Mouse (Mus musculus): ENCODE measurements around the gene Jup. TPM values are rescaled to one million over a fixed set of nuclear protein-coding genes. Genes with fewer than 3 reads are reported as not detected.

The Jup gene
- polyA plus RNA-seq, 1 experiment from 2014 or later: 26.7 TPM

DNA sequence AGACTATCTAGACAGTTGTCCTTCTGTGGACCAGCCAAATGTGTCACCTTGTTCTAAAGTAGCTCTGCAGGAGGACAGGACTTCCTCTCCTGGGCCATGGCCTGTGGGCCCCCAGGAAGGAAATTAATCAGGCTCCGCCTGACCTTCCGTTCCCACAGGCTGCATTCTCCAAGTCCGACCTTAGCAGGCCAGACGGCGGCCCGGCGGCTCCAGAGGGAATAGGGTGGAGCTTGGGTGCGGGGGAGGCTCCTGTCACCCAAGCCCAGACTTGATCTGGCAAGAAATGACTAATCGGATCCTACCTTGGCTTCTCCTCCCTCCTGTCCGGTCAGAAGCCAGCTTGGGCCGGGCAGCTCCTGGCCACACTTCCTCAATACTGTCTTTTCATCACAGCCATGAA, 2.4 kb downstream of the Jup start:
- DNase-seq (ENCODE audit: low spot score) (no peak), ATAC-seq (ENCODE audit: low FRiP score) (no peak)
- Histone ChIP-seq H3K4me2 (replicated peaks; ENCODE audit: low read depth, low read length) (0 out of 2 replicates have a peak overlapping the region, but pooled peaks have one; percentile 6), H3K36me3 (ENCODE audit: control insufficient read depth, insufficient read depth, low read length) (no peaks in the 10 kb centered on the region), H3K9ac (ENCODE audit: low read depth, low read length) (no peak overlapping the region), H3K9me3 (ENCODE audit: control insufficient read depth, low read length) (no peaks in the 10 kb centered on the region), H3K4me1 (replicated peaks; ENCODE audit: control insufficient read depth, insufficient read depth, low read length) (no peaks in the 10 kb centered on the region; the same call in 1 of the 2 replicates), H3K27me3 (ENCODE audit: control insufficient read depth, insufficient read depth, low read length) (peaks cover 16% of the 10 kb centered on the region), H3K27ac (ENCODE audit: low read depth, low read length) (no peak overlapping the region), H3K4me3 (ENCODE audit: low read depth, low read length) (no peak overlapping the region)
- WGBS: 45% methylated on average over 11 of the region's 11 CpGs

GRCm38 (mm10) chr11:100394353-100395074, 3.0 kb downstream of the Jup start:
- Histone ChIP-seq H3K4me3 (ENCODE audit: low read depth, low read length) (no peak overlapping the region), H3K27me3 (ENCODE audit: control insufficient read depth, insufficient read depth, low read length) (peaks cover 16% of the 10 kb centered on the region), H3K9ac (ENCODE audit: low read depth, low read length) (no peak overlapping the region), H3K4me2 (replicated peaks; ENCODE audit: low read depth, low read length) (no peak overlapping the region), H3K4me1 (replicated peaks; ENCODE audit: control insufficient read depth, insufficient read depth, low read length) (no peaks in the 10 kb centered on the region; the same call in 1 of the 2 replicates), H3K9me3 (ENCODE audit: control insufficient read depth, low read length) (no peaks in the 10 kb centered on the region), H3K27ac (ENCODE audit: low read depth, low read length) (no peak overlapping the region), H3K36me3 (ENCODE audit: control insufficient read depth, insufficient read depth, low read length) (no peaks in the 10 kb centered on the region)
- ATAC-seq (ENCODE audit: low FRiP score) (no peak), DNase-seq (ENCODE audit: low spot score) (no peak)
- WGBS: 66% methylated on average over 5 of the region's 5 CpGs

- H3K27me3 ChIP-seq (ENCODE audit: control insufficient read depth, insufficient read depth, low read length): peaks cover 16% of the 10 kb centered on the region
- H3K27ac ChIP-seq (ENCODE audit: low read depth, low read length): no peak overlapping the region
- no peak overlapping the region for H3K4me2 ChIP-seq (replicated peaks; ENCODE audit: low read depth, low read length)
- WGBS: 75% methylated on average over 7 of the region's 7 CpGs
- H3K9ac ChIP-seq (ENCODE audit: low read depth, low read length): no peak overlapping the region
- H3K4me3 ChIP-seq (ENCODE audit: low read depth, low read length): no peak overlapping the region
- no peaks in the 10 kb centered on the region for H3K9me3 ChIP-seq (ENCODE audit: control insufficient read depth, low read length)
- DNase-seq (ENCODE audit: low spot score) (no peak), ATAC-seq (ENCODE audit: low FRiP score) (no peak)
- no peaks in the 10 kb centered on the region; the same call in 1 of the 2 replicates for H3K4me1 ChIP-seq (replicated peaks; ENCODE audit: control insufficient read depth, insufficient read depth, low read length)
- no peaks in the 10 kb centered on the region for H3K36me3 ChIP-seq (ENCODE audit: control insufficient read depth, insufficient read depth, low read length)
Measured at GRCm38 (mm10) chr11:100393733-100394132, 3.8 kb downstream of the Jup start.

DNA sequence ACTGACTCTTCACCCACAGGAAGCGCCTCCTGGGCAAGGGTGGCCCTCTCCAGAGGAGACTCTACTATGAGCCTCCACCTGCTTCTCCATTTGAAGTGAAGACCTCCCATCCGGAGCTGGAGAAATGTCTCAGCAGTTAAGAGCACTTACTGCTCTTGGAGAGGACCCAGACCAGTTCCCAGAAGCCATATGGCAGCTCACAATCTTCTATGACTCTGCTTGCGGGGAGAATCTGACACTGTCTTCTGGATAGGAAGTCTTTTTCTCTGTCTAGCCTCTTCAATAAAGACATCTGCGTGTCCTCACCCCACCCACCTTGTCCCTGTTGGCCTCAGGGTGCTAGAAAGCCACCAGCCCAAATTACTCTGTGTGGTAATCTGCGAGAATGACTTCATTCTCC, 4.6 kb downstream of the Jup start:
- 89% methylated on average over 5 of the region's 5 CpGs for whole genome bisulfite sequencing
- no peak for ATAC-seq (ENCODE audit: low FRiP score)

DNA sequence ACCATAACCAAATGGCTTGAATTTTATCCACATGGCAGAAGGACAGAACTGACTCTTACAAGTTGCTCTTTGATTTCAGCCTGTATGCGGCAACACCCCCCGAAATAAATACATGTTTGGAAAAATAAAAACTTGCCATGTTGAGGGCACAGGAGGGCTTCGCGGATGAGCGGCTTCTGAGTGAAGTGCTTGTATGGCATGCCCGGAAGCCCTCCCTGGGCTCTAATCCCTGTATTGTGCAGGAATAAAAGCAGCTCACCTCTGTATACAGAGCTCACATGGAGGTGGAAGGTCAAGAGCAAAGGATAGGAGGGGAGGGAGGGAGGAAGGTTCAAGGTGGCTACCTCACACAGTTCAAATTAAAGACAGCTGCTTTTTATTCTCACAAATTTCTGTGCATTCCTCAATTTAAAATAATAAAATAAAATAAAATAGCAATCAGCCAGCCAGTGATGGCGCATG, 5.6 kb downstream of the Jup start:
- H3K36me3 ChIP-seq (ENCODE audit: control insufficient read depth, insufficient read depth, low read length): no peaks in the 10 kb centered on the region
- no peak overlapping the region for H3K4me3 ChIP-seq (ENCODE audit: low read depth, low read length)
- H3K9ac ChIP-seq (ENCODE audit: low read depth, low read length): no peak overlapping the region
- peaks cover 13% of the 10 kb centered on the region for H3K27me3 ChIP-seq (ENCODE audit: control insufficient read depth, insufficient read depth, low read length)
- ATAC-seq (ENCODE audit: low FRiP score): no peak
- 90% methylated on average over 7 of the region's 7 CpGs for WGBS
- DNase-seq (ENCODE audit: low spot score): no peak
- H3K4me2 ChIP-seq (replicated peaks; ENCODE audit: low read depth, low read length): no peak overlapping the region
- H3K9me3 ChIP-seq (ENCODE audit: control insufficient read depth, low read length): no peaks in the 10 kb centered on the region
- H3K4me1 ChIP-seq (replicated peaks; ENCODE audit: control insufficient read depth, insufficient read depth, low read length): peaks cover 2% of the 10 kb centered on the region; the same call in 1 of the 2 replicates
- H3K27ac ChIP-seq (ENCODE audit: low read depth, low read length): no peak overlapping the region

More for the DNA sequence above, 4.6 kb downstream of the Jup start:
- Histone ChIP-seq H3K27ac (ENCODE audit: low read depth, low read length) (no peak overlapping the region), H3K36me3 (ENCODE audit: control insufficient read depth, insufficient read depth, low read length) (no peaks in the 10 kb centered on the region), H3K9ac (ENCODE audit: low read depth, low read length) (no peak overlapping the region), H3K4me1 (replicated peaks; ENCODE audit: control insufficient read depth, insufficient read depth, low read length) (peaks cover 2% of the 10 kb centered on the region; the same call in 1 of the 2 replicates), H3K4me3 (ENCODE audit: low read depth, low read length) (no peak overlapping the region), H3K27me3 (ENCODE audit: control insufficient read depth, insufficient read depth, low read length) (peaks cover 16% of the 10 kb centered on the region), H3K9me3 (ENCODE audit: control insufficient read depth, low read length) (no peaks in the 10 kb centered on the region), H3K4me2 (replicated peaks; ENCODE audit: low read depth, low read length) (no peak overlapping the region)
- no peak for DNase-seq (ENCODE audit: low spot score)

DNA sequence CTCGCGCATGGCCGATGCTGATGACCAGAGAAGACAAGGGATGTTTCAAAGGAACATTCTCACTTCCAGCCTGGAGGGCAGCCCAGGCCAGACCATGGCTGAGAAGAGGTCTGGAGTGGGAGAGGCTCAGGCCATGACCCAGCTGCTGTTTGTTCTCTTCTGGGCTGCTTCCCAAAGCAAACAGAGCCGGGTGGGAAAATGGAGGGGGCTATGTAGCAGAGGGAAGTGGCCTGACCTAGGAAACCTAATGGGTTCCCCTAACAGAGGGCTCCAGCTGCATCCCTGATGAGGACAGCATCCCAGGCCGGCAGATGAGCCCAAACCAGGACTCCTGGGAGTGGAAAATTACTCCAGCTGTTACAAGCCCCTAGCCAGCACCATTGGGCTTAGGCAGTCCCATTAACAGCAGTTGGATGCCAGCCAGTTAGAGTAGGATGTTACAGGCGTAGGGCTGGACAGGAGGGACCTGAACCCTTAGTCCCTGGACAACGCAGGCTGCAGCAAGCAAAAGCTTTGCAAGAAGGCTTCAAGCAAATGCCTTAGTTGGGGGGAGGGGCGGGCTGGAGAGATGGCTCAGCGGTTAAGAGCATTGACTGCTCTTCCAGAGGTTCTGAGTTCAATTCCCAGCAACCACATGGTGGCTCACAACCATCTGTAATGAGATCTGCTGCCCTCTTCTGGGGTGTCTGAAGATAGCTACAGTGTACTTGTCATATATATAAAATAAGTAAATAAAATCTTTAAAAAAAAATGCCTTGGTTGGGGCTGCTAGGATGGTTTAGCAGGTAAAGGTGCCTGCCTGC, 6.3 kb downstream of the Jup start:
- Histone ChIP-seq H3K9ac (ENCODE audit: low read depth, low read length) (no peak overlapping the region), H3K4me1 (replicated peaks; ENCODE audit: control insufficient read depth, insufficient read depth, low read length) (0 out of 2 replicates have a peak, but pooled peaks cover 2% of the 10 kb centered on the region), H3K27me3 (ENCODE audit: control insufficient read depth, insufficient read depth, low read length) (peaks cover 9% of the 10 kb centered on the region), H3K4me3 (ENCODE audit: low read depth, low read length) (no peak overlapping the region), H3K36me3 (ENCODE audit: control insufficient read depth, insufficient read depth, low read length) (no peaks in the 10 kb centered on the region), H3K9me3 (ENCODE audit: control insufficient read depth, low read length) (no peaks in the 10 kb centered on the region), H3K4me2 (replicated peaks; ENCODE audit: low read depth, low read length) (no peak overlapping the region), H3K27ac (ENCODE audit: low read depth, low read length) (no peak overlapping the region)
- DNase-seq (ENCODE audit: low spot score) (peak; percentile 32), ATAC-seq (ENCODE audit: low FRiP score) (0 out of 2 replicates have a peak, but pooled peaks have one; percentile 12)
- 73% methylated on average over 9 of the region's 9 CpGs for WGBS

DNA sequence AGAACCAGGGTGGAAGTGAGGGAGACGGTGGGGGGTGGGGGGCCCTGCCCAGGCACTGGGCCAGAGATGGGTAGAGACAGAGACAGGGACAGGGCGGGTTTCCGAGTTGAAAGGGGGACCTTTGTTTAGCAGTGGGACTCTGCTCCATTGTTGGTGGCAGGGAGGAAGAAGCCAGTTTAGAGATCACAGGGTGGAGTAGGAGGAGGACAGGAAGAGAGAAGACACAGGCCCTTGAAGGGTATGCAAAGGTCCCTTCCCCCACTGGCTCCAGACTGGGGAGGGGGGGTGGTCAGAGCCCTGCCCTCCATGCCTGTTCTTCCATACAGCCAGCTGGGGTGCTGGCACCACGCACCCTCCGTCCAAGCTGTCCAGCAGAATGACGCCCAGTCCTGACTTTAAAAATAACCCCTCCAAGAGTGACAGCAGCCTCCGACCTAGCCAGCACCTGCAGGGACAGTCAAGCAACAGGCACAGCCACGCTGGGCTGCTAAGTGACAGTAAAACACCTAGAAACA, 7.6 kb downstream of the Jup start:
- 0 out of 2 replicates have a peak, but pooled peaks cover 2% of the 10 kb centered on the region for H3K4me1 ChIP-seq (replicated peaks; ENCODE audit: control insufficient read depth, insufficient read depth, low read length)
- H3K27ac ChIP-seq (ENCODE audit: low read depth, low read length): no peak overlapping the region
- 47% methylated on average over 8 of the region's 8 CpGs for whole genome bisulfite sequencing

GRCm38 (mm10) chr11:100388588-100388987, 9.0 kb downstream of the Jup start:
- 87% methylated on average over 6 of the region's 6 CpGs for WGBS
- Histone ChIP-seq H3K4me2 (replicated peaks; ENCODE audit: low read depth, low read length) (no peak overlapping the region), H3K27me3 (ENCODE audit: control insufficient read depth, insufficient read depth, low read length) (no peaks in the 10 kb centered on the region), H3K27ac (ENCODE audit: low read depth, low read length) (no peak overlapping the region), H3K36me3 (ENCODE audit: control insufficient read depth, insufficient read depth, low read length) (no peaks in the 10 kb centered on the region), H3K4me1 (replicated peaks; ENCODE audit: control insufficient read depth, insufficient read depth, low read length) (0 out of 2 replicates have a peak, but pooled peaks cover 2% of the 10 kb centered on the region), H3K9me3 (ENCODE audit: control insufficient read depth, low read length) (no peaks in the 10 kb centered on the region), H3K9ac (ENCODE audit: low read depth, low read length) (no peak overlapping the region), H3K4me3 (ENCODE audit: low read depth, low read length) (no peak overlapping the region)
- DNase-seq (ENCODE audit: low spot score) (no peak), ATAC-seq (ENCODE audit: low FRiP score) (no peak)

More for the DNA sequence above, 7.6 kb downstream of the Jup start:
- Histone ChIP-seq H3K27me3 (ENCODE audit: control insufficient read depth, insufficient read depth, low read length) (peaks cover under 1% of the 10 kb centered on the region), H3K4me2 (replicated peaks; ENCODE audit: low read depth, low read length) (no peak overlapping the region), H3K4me3 (ENCODE audit: low read depth, low read length) (no peak overlapping the region), H3K9me3 (ENCODE audit: control insufficient read depth, low read length) (no peaks in the 10 kb centered on the region), H3K9ac (ENCODE audit: low read depth, low read length) (no peak overlapping the region), H3K36me3 (ENCODE audit: control insufficient read depth, insufficient read depth, low read length) (no peaks in the 10 kb centered on the region)
- DNase-seq (ENCODE audit: low spot score) (no peak), ATAC-seq (ENCODE audit: low FRiP score) (no peak)
